Mouse (Mus musculus) E14TG2a.4 (cell line): Measurements from ENCODE around the gene Atg2b.

Experiments
- H3K27me3 ChIP-seq: 2 replicates; pipeline ENCODE4 v1.6.1; 2014; ENCODE audit warnings: low read length, control low read depth; ENCODE audit not compliant: insufficient read depth
- H3K36me3 ChIP-seq: 2 replicates; pipeline ENCODE4 v1.6.1; 2014; ENCODE audit warnings: low read length, control low read depth; ENCODE audit not compliant: insufficient read depth
- H3K4me1 ChIP-seq: replicated peaks from 2 replicates; pipeline ENCODE4 v1.6.1; 2014; ENCODE audit warnings: low read depth, low read length, control low read depth
- H3K4me3 ChIP-seq: replicated peaks from 2 replicates; pipeline ENCODE4 v1.5.1; 2014; ENCODE audit warnings: mild to moderate bottlenecking, low read length
- H3K9me3 ChIP-seq: 2 replicates; pipeline ENCODE4 v1.6.1; 2014; ENCODE audit warnings: low read length, control low read depth
- CTCF ChIP-seq: conservative IDR thresholded peaks from 2 replicates; pipeline ENCODE4 v1.5.1; 2014; ENCODE audit warnings: low read length
- NANOG ChIP-seq: IDR thresholded peaks from 2 replicates; pipeline ENCODE4 v1.6.1; 2014; ENCODE audit warnings: borderline replicate concordance, low read length, mixed read lengths
- POU5F1 ChIP-seq: IDR thresholded peaks from 2 replicates; pipeline ENCODE4 v1.6.1; 2014; ENCODE audit warnings: low read length, borderline replicate concordance

The Atg2b gene

DNA sequence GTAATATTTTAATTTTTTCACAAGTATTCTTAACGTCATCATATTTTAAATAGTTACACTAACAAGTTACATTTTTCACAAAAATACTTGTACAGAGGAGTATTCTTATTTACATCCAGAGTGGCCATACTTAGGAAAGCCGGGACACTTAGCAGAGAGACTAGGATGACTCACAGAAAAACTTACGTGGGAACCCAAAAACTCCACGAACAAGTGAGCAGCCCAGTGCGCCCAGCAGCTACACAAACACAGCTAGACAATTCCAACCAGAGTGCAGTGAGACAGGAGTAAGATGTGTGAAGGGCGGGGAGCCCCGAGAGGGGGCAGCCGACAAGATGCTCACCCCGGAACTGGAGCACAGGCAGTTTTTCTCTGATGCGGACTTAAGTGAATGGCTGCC lies 71.5 kb downstream of the Atg2b start:
- peaks cover 41% of the 10 kb centered on the region for H3K4me1 ChIP-seq
- H3K9me3 ChIP-seq, result no peaks in the 10 kb centered on the region
- H3K4me3 ChIP-seq, result no peak overlapping the region
- H3K27me3 ChIP-seq, result no peaks in the 10 kb centered on the region
- TF ChIP-seq NANOG, result no peak
- TF ChIP-seq POU5F1, result no peak
- no peak for TF ChIP-seq CTCF
- H3K36me3 ChIP-seq, result peaks cover 41% of the 10 kb centered on the region

DNA sequence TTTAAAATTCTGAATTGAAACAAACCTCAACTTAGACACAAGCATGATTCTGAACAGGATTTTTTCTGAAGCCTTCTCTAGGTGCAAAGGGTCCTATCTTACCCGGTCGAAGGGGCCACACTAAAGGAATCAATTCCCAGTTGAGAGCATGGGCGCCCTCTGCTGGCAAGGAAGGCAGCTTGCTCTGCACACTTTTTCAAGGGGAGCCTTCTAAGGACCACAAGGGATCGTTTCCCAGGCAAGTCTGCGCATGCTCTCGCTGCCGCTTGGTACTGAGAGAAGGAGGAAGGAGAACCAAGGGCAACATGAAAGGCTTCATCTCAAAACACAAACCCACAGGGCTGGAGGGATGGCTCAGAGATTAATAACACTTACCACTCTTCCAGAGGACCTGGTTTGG lies 73.3 kb downstream of the Atg2b start:
- no peak for TF ChIP-seq NANOG
- TF ChIP-seq CTCF, result peak; percentile 87
- no peaks in the 10 kb centered on the region for H3K27me3 ChIP-seq
- peaks cover 29% of the 10 kb centered on the region for H3K4me1 ChIP-seq
- H3K36me3 ChIP-seq, result peaks cover 23% of the 10 kb centered on the region
- H3K4me3 ChIP-seq, result 0 out of 2 replicates have a peak overlapping the region, but pooled peaks have one; percentile 24
- H3K9me3 ChIP-seq, result no peaks in the 10 kb centered on the region

DNA sequence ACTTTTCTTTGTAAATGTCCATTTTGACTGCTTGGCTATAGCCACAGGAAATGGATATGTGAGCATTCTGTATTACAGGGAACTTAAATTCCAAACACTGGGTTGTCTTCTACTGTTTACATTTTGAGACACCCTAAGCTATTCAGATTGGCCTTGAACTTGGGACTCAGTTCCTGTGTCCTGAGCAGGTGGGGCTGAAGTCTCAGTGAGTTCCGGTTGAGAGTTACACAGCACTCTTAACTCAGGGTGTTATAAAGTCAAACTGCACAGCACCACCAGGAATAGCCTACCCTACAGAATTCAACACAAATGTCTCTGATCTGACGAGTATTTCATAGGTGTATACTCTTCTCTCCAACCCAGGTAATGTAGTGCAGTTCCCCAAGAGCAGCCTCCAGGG lies 74.0 kb downstream of the Atg2b start:
- peaks cover 16% of the 10 kb centered on the region for H3K36me3 ChIP-seq
- H3K4me1 ChIP-seq, result peaks cover 29% of the 10 kb centered on the region
- H3K9me3 ChIP-seq, result no peaks in the 10 kb centered on the region
- H3K4me3 ChIP-seq, result no peak overlapping the region
- no peak for TF ChIP-seq CTCF
- no peak for TF ChIP-seq NANOG
- TF ChIP-seq POU5F1, result no peak
- H3K27me3 ChIP-seq, result no peaks in the 10 kb centered on the region

DNA sequence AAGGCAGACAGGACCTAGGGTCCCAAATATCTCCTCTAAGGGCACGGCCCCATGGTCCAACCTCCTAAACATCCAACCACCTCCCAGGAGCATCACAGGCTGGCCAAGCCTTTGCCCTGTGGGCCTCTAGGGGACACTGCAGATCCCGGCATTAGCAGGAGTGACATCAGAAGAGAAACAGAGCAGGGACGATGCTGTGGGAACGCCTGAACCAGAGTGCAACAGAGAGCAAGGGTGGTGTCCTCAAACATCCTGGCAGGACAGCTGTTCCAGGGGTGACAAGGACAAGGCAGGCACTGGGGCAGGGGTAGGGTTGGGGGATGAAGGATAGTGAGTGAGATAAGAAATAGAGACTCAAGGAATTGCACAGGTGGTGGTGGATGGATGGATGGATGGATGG lies 78.1 kb downstream of the Atg2b start:
- peaks cover 9% of the 10 kb centered on the region for H3K4me1 ChIP-seq
- TF ChIP-seq CTCF (no peak), POU5F1 (no peak), NANOG (no peak)

DNA sequence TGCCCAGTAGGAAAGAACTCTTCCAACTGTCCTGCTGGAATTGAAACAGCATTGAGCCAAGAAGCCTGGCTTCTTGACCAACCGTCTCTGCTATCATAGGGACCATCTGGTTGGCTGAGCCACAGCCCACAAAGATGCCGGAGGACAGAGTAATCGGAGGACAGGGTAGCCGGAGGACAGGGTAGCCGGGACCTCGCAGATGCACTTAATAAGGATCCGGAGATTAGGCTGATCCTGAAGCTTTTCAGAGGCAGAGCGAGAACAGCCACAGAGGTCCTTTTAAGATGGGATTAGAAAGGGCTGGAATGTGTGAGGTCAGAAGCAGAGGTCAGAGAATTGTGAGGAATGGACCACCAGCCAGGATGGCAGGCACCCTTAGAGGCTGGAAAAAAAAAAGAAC lies 79.8 kb downstream of the Atg2b start:
- Histone ChIP-seq H3K9me3 (no peaks in the 10 kb centered on the region; the same call in 1 of the 2 replicates), H3K4me1 (peaks cover 3% of the 10 kb centered on the region; the same call in 1 of the 2 replicates), H3K36me3 (no peaks in the 10 kb centered on the region; the same call in 1 of the 2 replicates), H3K4me3 (no peak overlapping the region), H3K27me3 (peaks cover 4% of the 10 kb centered on the region; the same call in 1 of the 2 replicates)
- no peak for TF ChIP-seq POU5F1
- TF ChIP-seq CTCF, result no peak
- no peak for TF ChIP-seq NANOG

More for the DNA sequence above, 78.1 kb downstream of the Atg2b start:
- Histone ChIP-seq H3K4me3 (no peak overlapping the region), H3K27me3 (peaks cover 4% of the 10 kb centered on the region; the same call in 1 of the 2 replicates), H3K36me3 (no peaks in the 10 kb centered on the region; the same call in 1 of the 2 replicates), H3K9me3 (no peaks in the 10 kb centered on the region; the same call in 1 of the 2 replicates)

DNA sequence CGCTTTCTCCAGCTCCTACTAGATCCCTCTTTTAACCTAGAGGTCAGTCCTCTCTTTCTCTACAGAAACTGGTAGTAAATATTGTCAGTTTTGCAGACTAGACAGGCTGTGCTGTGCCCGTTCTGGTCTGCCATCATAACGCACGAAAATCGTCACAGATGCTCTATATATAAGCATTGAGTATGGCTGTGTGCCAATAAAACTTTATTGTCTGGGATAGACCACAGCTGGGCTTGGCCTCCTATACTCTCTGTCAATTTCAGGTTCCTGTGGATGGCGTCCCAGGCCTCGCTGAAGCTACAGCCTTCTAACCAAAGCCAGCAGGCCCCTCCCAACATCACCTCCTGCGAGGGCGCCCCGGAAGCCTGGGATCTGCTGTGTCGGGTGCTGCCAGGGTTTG lies 81.1 kb downstream of the Atg2b start:
- Histone ChIP-seq H3K4me1 (peaks cover 17% of the 10 kb centered on the region), H3K9me3 (no peaks in the 10 kb centered on the region; the same call in 1 of the 2 replicates)
- TF ChIP-seq POU5F1, result no peak
- no peak for TF ChIP-seq CTCF
- TF ChIP-seq NANOG, result no peak

DNA sequence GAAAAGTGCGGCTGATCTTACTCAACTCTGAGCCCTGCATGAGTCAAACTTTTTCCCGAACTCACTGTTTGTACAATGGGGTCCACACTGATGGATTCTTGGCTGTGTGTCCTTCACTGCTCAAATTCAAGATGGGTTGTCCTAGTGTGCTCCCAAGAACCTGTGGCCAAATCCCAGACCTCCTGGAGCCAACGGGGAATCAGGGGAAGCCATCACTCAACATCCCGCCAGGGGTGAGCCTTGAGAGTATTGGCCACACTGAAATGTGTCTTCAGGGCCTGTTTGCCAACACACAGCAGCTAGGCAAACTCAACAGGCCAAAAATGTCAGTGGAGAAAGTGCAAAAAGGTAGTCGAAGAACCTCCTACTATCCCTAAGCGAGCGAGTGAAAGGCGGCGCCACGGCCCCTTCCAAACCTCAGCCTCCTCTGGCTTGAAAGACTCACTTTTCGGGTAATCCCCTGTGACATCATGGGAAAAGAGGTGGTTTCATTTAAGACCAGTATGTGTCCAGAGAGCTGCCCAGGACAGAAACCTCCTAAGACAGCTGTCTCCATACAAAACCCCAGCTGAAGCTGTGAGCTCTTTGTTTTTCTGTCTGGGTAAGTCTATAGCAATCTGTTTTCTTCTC lies 82.3 kb downstream of the Atg2b start, which contains the start of gene Bdkrb1:
Gene Bdkrb1 (plus strand): TSS at position 505 of the 630 bp plus-strand sequence.
- TF ChIP-seq POU5F1 (no peak), CTCF (no peak), NANOG (no peak)
- Histone ChIP-seq H3K9me3 (peaks cover 4% of the 10 kb centered on the region; the same call in 1 of the 2 replicates), H3K36me3 (no peaks in the 10 kb centered on the region), H3K4me1 (peaks cover 26% of the 10 kb centered on the region), H3K4me3 (no peak within 1 kb of the TSS), H3K27me3 (peaks cover 4% of the 10 kb centered on the region; the same call in 1 of the 2 replicates)

More for the DNA sequence above, 81.1 kb downstream of the Atg2b start:
- no peaks in the 10 kb centered on the region for H3K36me3 ChIP-seq
- H3K4me3 ChIP-seq, result no peak overlapping the region
- H3K27me3 ChIP-seq, result peaks cover 4% of the 10 kb centered on the region; the same call in 1 of the 2 replicates

DNA sequence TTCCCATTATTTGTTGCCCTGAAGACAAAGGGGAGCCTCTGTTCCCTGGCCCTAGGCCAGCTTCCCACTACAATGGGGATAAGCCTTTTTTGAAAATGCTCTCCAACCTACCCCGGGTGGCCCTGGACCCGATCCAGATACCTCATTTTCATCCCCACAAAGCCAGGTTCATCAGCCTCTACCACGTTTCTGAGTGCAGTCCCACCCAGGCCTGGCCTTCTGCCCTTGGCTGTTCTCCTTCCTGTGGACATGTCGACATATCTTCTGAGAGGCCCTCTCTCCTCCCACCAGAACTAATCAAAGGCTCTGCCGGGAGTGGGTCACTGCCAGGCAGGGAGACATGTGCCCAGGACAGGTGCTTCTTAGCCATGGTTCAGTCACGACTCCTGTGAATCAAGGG lies 83.4 kb downstream of the Atg2b start:
- Histone ChIP-seq H3K36me3 (no peaks in the 10 kb centered on the region), H3K4me1 (peaks cover 26% of the 10 kb centered on the region), H3K9me3 (peaks cover 5% of the 10 kb centered on the region; the same call in 1 of the 2 replicates), H3K27me3 (peaks cover 4% of the 10 kb centered on the region; the same call in 1 of the 2 replicates), H3K4me3 (no peak overlapping the region)
- no peak for TF ChIP-seq CTCF
- no peak for TF ChIP-seq NANOG
- TF ChIP-seq POU5F1, result no peak
